Mouse (Mus musculus) left cerebral cortex, postnatal 36 days (tissue): ENCODE data around the gene Myg1. TPM values are rescaled to one million over a fixed set of nuclear protein-coding genes. Genes with fewer than 3 reads are reported as not detected.
"Not testable (repeated sequence)": the region's sequence is repeated elsewhere in the genome, so short reads cannot be mapped to it uniquely, and the experiment has no call there.

Source experiments
- DNase-seq, 2 experiments: peaks; one replicate each; pipeline ENCODE4 v3.0.0; 2021 to 2022; ENCODE audit warnings: low spot score in 2 of 2, mixed read lengths in 1 of 2
- intact Hi-C: fragments of 180-260 bp; cut with DNase I; formaldehyde crosslinking; loops from one replicate; pipeline ENCODE4 v1.15.1; 2025
- total RNA-seq, 2 experiments: library from RNA; stranded (reverse); gene quantifications; 2 replicates each; pipeline ENCODE4 v1.2.3; 2021

Myg1 gene
- 10 to 100 TPM; 45.8 to 69.3 TPM for total RNA-seq

GRCm38 (mm10) chr15:102331610-102332015 lies at the start of gene Myg1:
Gene Myg1 (plus strand): TSS chr15:102331709.
- peak; percentile 82 to 86 for DNase-seq
- intact Hi-C loops = no loop called here

- intact Hi-C loops = loop anchor here (5.0 kb wide), 1 partner anchor 35 kb away; no protein-coding TSS in a partner anchor
- DNase-seq = no peak
These were observed 48.8 kb upstream of the Myg1 start for GRCm38 (mm10) chr15:102282463-102283292.

- no peak for DNase-seq
- intact Hi-C loops = loop anchor here (5.0 kb wide), 1 partner anchor 34 kb away; no protein-coding TSS in a partner anchor
These were observed 47.9 kb upstream of the Myg1 start for GRCm38 (mm10) chr15:102283648-102284047.

- no peak for DNase-seq
- intact Hi-C loops = no loop called here
These were observed 44.1 kb upstream of the Myg1 start for GRCm38 (mm10) chr15:102287395-102287794.

- intact Hi-C loops = no loop called here
- peak; percentile 87 to 90 for DNase-seq
These were observed 35.7 kb upstream of the Myg1 start, which contains the start of gene Espl1 for GRCm38 (mm10) chr15:102295633-102296367. Gene Espl1 (plus strand): TSS chr15:102296266.

- DNase-seq = no peak
- intact Hi-C loops = no loop called here
These were observed 35.0 kb upstream of the Myg1 start for GRCm38 (mm10) chr15:102296368-102297006.

- intact Hi-C loops = no loop called here
These were observed 29.0 kb upstream of the Myg1 start for GRCm38 (mm10) chr15:102302542-102302941.

GRCm38 (mm10) chr15:102308717-102309116 lies 22.8 kb upstream of the Myg1 start:
- intact Hi-C loops = no loop called here
- no peak for DNase-seq

More at GRCm38 (mm10) chr15:102302542-102302941, 29.0 kb upstream of the Myg1 start:
- DNase-seq = no peak

GRCm38 (mm10) chr15:102310074-102310845 lies 21.2 kb upstream of the Myg1 start:
- intact Hi-C loops = no loop called here
- DNase-seq = no peak

- intact Hi-C loops = no loop called here
- DNase-seq = no peak
These were observed 20.0 kb upstream of the Myg1 start for GRCm38 (mm10) chr15:102311489-102311888.

- intact Hi-C loops = loop anchor here (5.0 kb wide), 2 partner anchors 33 to 78 kb away; no protein-coding TSS in a partner anchor
- DNase-seq = no peak
These were observed 16.2 kb upstream of the Myg1 start for GRCm38 (mm10) chr15:102315292-102315691.

GRCm38 (mm10) chr15:102316263-102316662 lies 15.2 kb upstream of the Myg1 start:
- intact Hi-C loops = loop anchor here (5.0 kb wide), 2 partner anchors 34 to 79 kb away; no protein-coding TSS in a partner anchor
- DNase-seq = peak; percentile 32 to 57

GRCm38 (mm10) chr15:102324654-102325473 lies 6.6 kb upstream of the Myg1 start:
- no peak for DNase-seq
- intact Hi-C loops = no loop called here

GRCm38 (mm10) chr15:102326022-102326576 lies 5.4 kb upstream of the Myg1 start, which contains the start of gene Pfdn5:
Gene Pfdn5 (plus strand): TSS chr15:102326116.
- intact Hi-C loops = no loop called here
- DNase-seq = peak; percentile 86

- DNase-seq = no peak
- intact Hi-C loops = no loop called here
These were observed 4.6 kb upstream of the Myg1 start for GRCm38 (mm10) chr15:102326892-102327291.

- intact Hi-C loops = no loop called here
- DNase-seq = no peak
These were observed 3.7 kb downstream of the Myg1 start for GRCm38 (mm10) chr15:102335254-102335653.

GRCm38 (mm10) chr15:102335925-102336324 lies 4.4 kb downstream of the Myg1 start:
- intact Hi-C loops, DNase-seq: not testable (repeated sequence)

- DNase-seq = no peak
These were observed 5.4 kb downstream of the Myg1 start for GRCm38 (mm10) chr15:102336946-102337345.

More at GRCm38 (mm10) chr15:102336946-102337345, 5.4 kb downstream of the Myg1 start:
- intact Hi-C loops = no loop called here
